Mouse (Mus musculus): ENCODE results near the gene Loxl3.

DNA sequence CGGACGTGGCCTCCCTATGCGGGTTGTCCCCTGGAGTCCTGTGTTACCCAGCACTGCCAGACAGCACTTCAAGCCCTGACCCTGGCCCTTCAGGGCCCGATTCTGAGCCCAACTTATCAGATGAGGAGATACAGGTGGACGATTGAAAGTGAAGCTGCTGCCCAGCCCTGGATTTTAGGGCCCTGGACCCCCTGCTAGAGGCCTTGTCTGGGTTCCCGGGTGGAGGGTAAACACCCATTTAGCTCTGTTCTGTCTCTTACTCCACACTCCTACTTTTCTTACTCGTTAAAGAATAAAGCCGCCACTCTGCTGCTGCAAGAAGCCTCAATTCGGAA lies 53.9 kb downstream of the Loxl3 start:
- TF ChIP-seq CTCF (conservative IDR thresholded peaks at IDR 0.05; ENCODE audit: insufficient read depth, insufficient read length, low read depth, low read length) (no peak), POLR2A (IDR thresholded peaks at IDR 0.05; ENCODE audit: low read depth, low read length) (no peak)

All from kidney, adult 2 months (tissue).